Mouse (Mus musculus): ENCODE measurements at regions not wholly inside any gene's neighbourhood (a gene's known extent, or its start where the extent isn't known, plus 50 kb on each side); places are given as distances from the start of the nearest gene placed in this dataset.
"Not testable (repeated sequence)": the region's sequence is repeated elsewhere in the genome, so short reads cannot be mapped to it uniquely, and the experiment has no call there.

- DNase-seq (ENCODE audit: low spot score): no peak
Observed at GRCm38 (mm10) chr3:22285904-22286303, 209.5 kb downstream of the Tbl1xr1 start.

DNA sequence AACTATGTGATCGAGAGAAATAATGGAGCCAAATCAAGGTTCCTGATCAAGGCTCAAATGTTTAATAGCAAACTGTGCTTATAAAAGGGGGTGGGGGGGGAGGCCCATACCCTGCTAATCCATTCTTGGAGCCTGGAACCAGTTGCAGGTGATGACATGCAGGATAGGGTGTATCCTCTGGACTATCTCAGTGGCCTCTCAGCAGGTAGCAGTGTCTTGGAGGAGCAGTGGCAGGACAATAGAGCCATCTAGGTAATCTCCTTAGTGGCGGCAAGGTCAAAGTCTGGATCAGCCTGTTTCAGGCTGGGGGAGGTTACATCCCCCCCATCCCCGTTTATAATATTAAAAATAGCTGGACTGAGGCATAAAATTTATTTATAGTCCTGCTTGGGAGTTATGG, 217.0 kb downstream of the Tbl1xr1 start:
- DNase-seq (ENCODE audit: low spot score): no peak

- not testable (repeated sequence) for DNase-seq (ENCODE audit: low spot score)
Observed at GRCm38 (mm10) chr3:22294081-22294480, 217.6 kb downstream of the Tbl1xr1 start.

DNA sequence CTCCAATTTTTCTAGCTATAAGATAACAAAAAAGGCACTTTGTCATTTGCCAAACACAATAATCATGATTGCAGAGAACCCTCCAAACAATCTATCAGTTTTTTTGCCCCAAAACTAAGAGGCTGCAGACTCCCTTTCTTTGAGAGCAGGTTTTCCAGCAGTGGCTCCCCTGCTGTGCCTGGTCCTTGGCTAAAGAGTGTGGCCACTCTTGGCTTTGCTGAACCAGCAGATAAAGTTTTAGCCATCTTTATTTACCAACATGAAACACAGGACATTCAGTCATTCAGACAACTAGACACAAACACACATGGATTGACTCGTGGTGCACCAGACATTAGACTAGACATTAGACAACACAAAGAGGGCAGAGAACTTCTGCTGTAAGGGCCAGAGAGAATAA, 220.5 kb downstream of the Tbl1xr1 start:
- DNase-seq (ENCODE audit: low spot score): not testable (repeated sequence)

- DNase-seq (ENCODE audit: low spot score): not testable (repeated sequence)
Observed at GRCm38 (mm10) chr3:22297831-22298230, 221.4 kb downstream of the Tbl1xr1 start.

DNA sequence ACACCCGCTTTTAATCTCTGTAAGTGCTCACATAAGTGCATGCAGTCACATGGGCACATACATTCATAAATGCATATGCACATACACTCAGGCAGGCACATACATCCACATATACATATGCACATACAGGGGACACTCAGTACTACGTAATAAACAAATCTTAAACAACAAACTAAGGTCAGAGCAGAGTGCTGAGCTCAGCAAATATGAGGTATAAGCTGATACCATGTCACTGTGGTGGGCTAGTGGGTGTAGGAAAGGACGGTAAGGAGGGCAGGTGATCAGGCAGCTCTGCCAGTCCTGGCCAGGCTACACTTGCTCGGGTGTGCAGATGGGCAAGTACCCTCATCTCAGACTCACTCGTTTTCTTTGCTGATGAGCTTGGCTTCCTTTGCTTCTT, 224.1 kb downstream of the Tbl1xr1 start:
- no peak for DNase-seq (ENCODE audit: low spot score)

- no peak for DNase-seq (ENCODE audit: low spot score)
Observed at GRCm38 (mm10) chr3:22301991-22302517, 225.6 kb downstream of the Tbl1xr1 start.

DNA sequence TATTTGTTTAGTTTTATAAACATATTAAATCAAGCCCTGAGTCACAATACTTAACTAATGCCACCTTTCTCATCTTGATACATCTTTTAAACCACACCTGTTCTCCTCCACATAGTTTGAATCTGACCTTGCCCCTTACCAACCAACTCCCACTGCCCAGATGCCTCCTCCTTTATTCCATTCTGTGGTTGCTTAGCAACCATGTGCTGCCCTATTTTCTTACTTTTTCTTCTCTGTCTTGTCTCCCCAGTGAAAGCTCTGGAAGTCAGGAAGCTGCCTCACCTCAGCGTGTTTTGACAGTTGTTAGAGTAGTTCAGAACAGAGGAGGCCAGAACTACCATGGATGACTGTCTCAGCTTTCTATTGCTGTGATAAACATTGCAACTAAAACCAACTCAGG, 227.7 kb downstream of the Tbl1xr1 start:
- no peak for DNase-seq (ENCODE audit: low spot score)

DNA sequence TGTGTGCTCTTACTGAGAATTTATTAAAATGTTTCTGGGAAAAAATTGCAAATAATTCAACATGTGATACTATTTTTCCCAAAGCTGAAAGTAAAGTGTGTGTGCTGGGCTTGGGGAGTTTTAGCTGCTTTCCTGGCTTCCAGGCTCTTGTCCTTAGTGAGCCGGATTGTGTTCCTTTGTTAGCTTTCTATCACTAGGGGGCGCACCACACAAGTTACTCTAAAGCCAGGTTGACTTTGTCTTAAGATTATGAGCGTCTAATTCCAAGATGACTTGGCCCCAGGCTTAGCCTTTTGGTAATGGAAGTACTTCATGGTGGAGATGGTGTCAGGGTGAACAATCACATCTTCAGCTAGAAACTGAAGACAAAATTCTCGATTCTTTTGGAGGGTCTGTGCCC, 230.2 kb downstream of the Tbl1xr1 start:
- DNase-seq (ENCODE audit: low spot score): peak; percentile 30

GRCm38 (mm10) chr3:22308962-22309361, 232.5 kb downstream of the Tbl1xr1 start:
- peak; percentile 86 for DNase-seq (ENCODE audit: low spot score)

- DNase-seq (ENCODE audit: low spot score): no peak
Observed at GRCm38 (mm10) chr3:22316466-22317185, 240.2 kb downstream of the Tbl1xr1 start.

DNA sequence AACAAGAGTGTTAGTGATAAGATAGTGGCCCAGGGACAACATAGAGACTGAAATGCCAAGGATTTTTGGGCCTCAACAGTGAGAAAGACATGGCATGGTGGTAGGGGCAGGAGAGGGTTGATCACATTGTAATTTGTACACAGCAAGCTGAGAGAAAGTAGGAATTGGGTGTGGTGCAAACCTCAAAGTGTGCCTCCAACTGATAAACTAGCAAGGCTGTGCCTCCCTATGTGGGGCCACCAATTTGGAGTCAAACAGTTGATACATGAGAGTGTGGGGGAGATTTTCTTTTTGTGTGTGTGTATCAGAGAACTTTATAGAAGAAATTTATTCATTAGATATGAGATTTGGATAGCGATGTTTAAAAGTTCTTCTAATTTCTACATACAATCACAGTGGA, 244.0 kb downstream of the Tbl1xr1 start:
- DNase-seq (ENCODE audit: low spot score): not testable (repeated sequence)

DNA sequence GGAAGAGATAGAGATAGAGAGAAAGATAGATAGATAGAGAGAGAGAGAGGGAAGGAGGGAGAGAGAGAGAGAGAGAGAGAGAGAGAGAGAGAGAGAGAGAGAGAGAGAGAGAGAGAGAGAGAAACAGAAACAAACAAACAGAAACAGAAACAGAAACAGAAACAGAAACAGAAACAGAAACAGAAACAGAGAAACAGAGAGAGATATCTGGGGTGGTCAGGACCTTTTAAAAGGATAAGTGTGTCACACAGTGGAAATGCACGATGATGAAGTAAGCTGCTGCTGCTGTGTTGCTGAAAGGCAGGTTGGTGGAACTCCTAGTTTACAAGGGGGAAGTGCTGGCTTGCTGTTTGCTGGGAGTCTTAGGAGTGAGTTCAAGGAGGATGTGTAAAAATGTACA, 254.8 kb downstream of the Tbl1xr1 start:
- DNase-seq (ENCODE audit: low spot score): no peak

Measured in embryo, embryonic 10 days (tissue).